Mouse (Mus musculus): ENCODE measurements around the gene Shisa5.

DNA sequence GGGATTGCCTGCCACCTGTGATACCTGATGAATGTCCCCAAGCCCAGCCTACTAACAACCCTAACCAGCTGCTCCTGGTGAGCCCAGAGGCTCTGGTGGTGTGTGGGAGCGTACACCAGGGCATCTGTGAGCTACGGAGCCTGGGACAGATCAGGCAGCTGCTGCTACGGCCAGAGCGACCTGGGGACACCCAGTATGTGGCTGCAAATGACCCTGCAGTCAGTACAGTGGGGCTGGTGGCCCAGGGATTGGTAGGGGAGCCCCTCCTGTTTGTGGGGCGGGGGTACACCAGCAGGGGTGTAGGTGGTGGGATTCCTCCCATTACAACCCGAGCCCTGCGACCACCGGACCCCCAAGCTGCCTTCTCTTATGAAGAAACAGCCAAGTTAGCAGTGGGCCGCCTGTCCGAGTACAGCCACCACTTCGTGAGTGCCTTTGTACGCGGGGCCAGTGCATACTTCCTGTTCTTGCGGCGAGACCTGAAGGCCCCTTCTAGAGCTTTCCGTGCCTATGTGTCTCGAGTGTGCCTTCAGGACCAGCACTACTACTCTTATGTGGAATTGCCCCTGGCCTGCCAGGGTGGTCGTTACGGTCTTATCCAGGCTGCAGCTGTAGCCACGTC is 62.1 kb downstream of the Shisa5 start:
- TF ChIP-seq POLR2A (IDR thresholded peaks at IDR 0.05; ENCODE audit: low read depth, low read length) (no peak), CTCF (IDR thresholded peaks at IDR 0.05; ENCODE audit: extremely low read depth, insufficient read depth, insufficient read length, insufficient replicate concordance) (no peak)
